8 mouse cellular contexts compared by ENCODE assay signal in the genomic region with DNA sequence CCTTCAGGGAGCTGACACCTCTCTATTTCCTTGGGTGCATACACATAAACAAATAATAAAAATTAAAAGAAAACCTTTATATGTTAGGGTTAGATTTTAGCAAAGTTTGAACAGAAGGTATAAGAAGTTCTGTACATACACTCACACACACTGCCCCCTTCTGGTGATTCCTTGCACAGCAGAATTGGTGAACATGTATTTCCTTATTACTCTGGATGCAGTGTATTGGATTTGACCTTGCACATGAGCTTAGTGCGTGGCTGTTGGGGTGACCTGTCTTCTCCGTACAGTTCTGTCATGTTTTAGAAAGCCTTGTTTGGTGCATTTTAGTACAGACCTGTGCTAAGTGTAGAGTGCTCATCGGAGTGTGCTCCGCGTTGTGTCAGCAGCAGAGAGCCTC. TPM values are rescaled to one million over a fixed set of nuclear protein-coding genes. Genes with fewer than 3 reads are reported as not detected.
DNase-seq lines count a peak whose midpoint lies in the region; ATAC-seq lines count a peak whose summit lies in the region.

No protein-coding gene starts in this region.

- H3K4me1 ChIP-seq in hindbrain, embryonic 14.5 days (replicated peaks; ENCODE audit: control insufficient read depth, insufficient read depth, low read length) = no peaks in the 10 kb centered on the region; the same call in 1 of the 2 replicates
- H3K4me1 ChIP-seq in liver, embryonic 12.5 days = no peaks in the 10 kb centered on the region

- WGBS in hindbrain, embryonic 14.5 days = 88% methylated on average over 5 of the region's 5 CpGs
- 84% methylated on average over 5 of the region's 5 CpGs for WGBS in liver, embryonic 12.5 days (ENCODE audit: insufficient replicate concordance)

- H3K4me2 ChIP-seq in hindbrain, embryonic 14.5 days (replicated peaks) = no peak overlapping the region
- no peak overlapping the region for H3K4me2 ChIP-seq in liver, embryonic 12.5 days

- H3K4me3 ChIP-seq in hindbrain, embryonic 14.5 days (replicated peaks; ENCODE audit: low read length) = no peak overlapping the region
- no peak overlapping the region for H3K4me3 ChIP-seq in liver, embryonic 12.5 days

- H3K36me3 ChIP-seq in hindbrain, embryonic 14.5 days (replicated peaks; ENCODE audit: control insufficient read depth, insufficient read depth) = no peaks in the 10 kb centered on the region; the same call in 1 of the 2 replicates
- H3K36me3 ChIP-seq in liver, embryonic 12.5 days = no peaks in the 10 kb centered on the region

- no peak for ATAC-seq in hindbrain, embryonic 14.5 days (ENCODE audit: low FRiP score)
- ATAC-seq in liver, embryonic 12.5 days = peak; percentile 32; the same call in 1 of the 2 replicates

- H3K9ac ChIP-seq in hindbrain, embryonic 14.5 days = no peak overlapping the region
- H3K9ac ChIP-seq in liver, embryonic 12.5 days = no peak overlapping the region

- DNase-seq in frontal cortex, postnatal 25 days (ENCODE audit: low spot score in 2 of 2) = peak; percentile 37 to 52
- no peak for DNase-seq in frontal cortex, postnatal 10 days (ENCODE audit: low spot score in 2 of 2)
- DNase-seq in 416B (ENCODE audit: low read depth) = peak; percentile 70
- DNase-seq in adrenal gland, adult 2 months = peak; percentile 44
- DNase-seq in embryo, embryonic 11 days = peak; percentile 74
- DNase-seq in hindbrain, embryonic 14.5 days (ENCODE audit: low spot score) = peak; percentile 84
- DNase-seq in retina, embryonic 14.5 days (ENCODE audit: low spot score) = peak; percentile 79

- no peaks in the 10 kb centered on the region for H3K9me3 ChIP-seq in hindbrain, embryonic 14.5 days (ENCODE audit: control insufficient read depth, low read length)
- H3K9me3 ChIP-seq in liver, embryonic 12.5 days (replicated peaks) = no peaks in the 10 kb centered on the region

- H3K27me3 ChIP-seq in hindbrain, embryonic 14.5 days (ENCODE audit: control insufficient read depth, insufficient read depth, low read length) = no peaks in the 10 kb centered on the region
- H3K27me3 ChIP-seq in liver, embryonic 12.5 days (replicated peaks) = no peaks in the 10 kb centered on the region

- H3K27ac ChIP-seq in hindbrain, embryonic 14.5 days = no peak overlapping the region
- no peak overlapping the region for H3K27ac ChIP-seq in liver, embryonic 12.5 days

RNA-seq across cellular contexts. Expression of gene Plekha5, which starts 19.5 kb away (rescaled TPM):
- total RNA-seq in adrenal gland, adult 2 months (2021) = 10 to 100 TPM; 27.1 to 32.4 TPM
- polyA plus RNA-seq in adrenal gland, adult 2 months (2012; rRNA removed) = 7.1 and 15.7 TPM in 2 replicates
- 37.8 and 38.6 TPM in 2 replicates for polyA plus RNA-seq in hindbrain, embryonic 14.5 days (2014; fragmentation: Nextera tagmentation; extraction: Ambion mirVana)
- polyA plus RNA-seq in liver, embryonic 12.5 days (2016; fragmentation: Nextera tagmentation; extraction: Ambion mirVana) = 12.4 and 12.8 TPM in 2 replicates

Comparison
In these comparisons a context has a peak if more than half of its experiments do, and no peak if none do; other contexts are left out.
1. DNase-seq: peak in frontal cortex, postnatal 25 days (2 of 2), 416B (single experiment), adrenal gland, adult 2 months (single experiment), embryo, embryonic 11 days (single experiment), hindbrain, embryonic 14.5 days (single experiment) and retina, embryonic 14.5 days (single experiment); none in frontal cortex, postnatal 10 days (0 of 2).